Mouse (Mus musculus) ES-Bruce4 (cell line): Measurements from ENCODE around the gene Zkscan3. TPM values are rescaled to one million over a fixed set of nuclear protein-coding genes. Genes with fewer than 3 reads are reported as not detected.

ENCODE experiments used
- H3K27ac ChIP-seq: 2 replicates; pipeline ENCODE4 v1.5.1; 2012; ENCODE audit warnings: low read length, inconsistent platforms; ENCODE audit not compliant: insufficient read depth
- H3K27me3 ChIP-seq: 2 replicates; pipeline ENCODE4 v1.6.1; 2012; ENCODE audit warnings: mild to moderate bottlenecking, low read length, inconsistent platforms; ENCODE audit not compliant: control insufficient read depth, poor library complexity, insufficient read depth, severe bottlenecking
- H3K36me3 ChIP-seq: 2 replicates; pipeline ENCODE4 v1.6.1; 2012; ENCODE audit warnings: inconsistent platforms, mild to moderate bottlenecking, low read length, moderate library complexity; ENCODE audit not compliant: control insufficient read depth, poor library complexity, insufficient read depth, severe bottlenecking
- H3K4me1 ChIP-seq: one replicate; pipeline ENCODE4 v1.8.1; 2011; ENCODE audit warnings: low read length; ENCODE audit not compliant: control insufficient read depth, insufficient read depth
- H3K4me3 ChIP-seq: 2 replicates; pipeline ENCODE4 v1.5.1; 2011; ENCODE audit warnings: low read depth, mild to moderate bottlenecking, low read length
- H3K9ac ChIP-seq: 2 replicates; pipeline ENCODE4 v1.6.1; 2012; ENCODE audit warnings: low read depth, mild to moderate bottlenecking, inconsistent platforms; ENCODE audit not compliant: poor library complexity, severe bottlenecking
- H3K9me3 ChIP-seq: replicated peaks from 2 replicates; pipeline ENCODE4 v1.6.1; 2012; ENCODE audit warnings: mild to moderate bottlenecking, low read length, inconsistent platforms; ENCODE audit not compliant: control insufficient read depth, poor library complexity, insufficient read depth, severe bottlenecking
- CTCF ChIP-seq: IDR thresholded peaks from one replicate; pipeline ENCODE4 v1.8.1; 2011; ENCODE audit warnings: low read depth, low read length
- EP300 ChIP-seq: IDR thresholded peaks from 2 replicates; pipeline ENCODE4 v1.6.1; 2011; ENCODE audit warnings: low read depth, low read length; ENCODE audit not compliant: insufficient read depth
- POLR2A ChIP-seq: IDR thresholded peaks from one replicate; pipeline ENCODE4 v1.8.1; 2011; ENCODE audit warnings: low read length; ENCODE audit not compliant: insufficient read depth
- polyA plus RNA-seq: library from polyadenylated mRNA; stranded (reverse); fragments of >200 nt; gene quantifications from 2 replicates; pipeline ENCODE4 v1.2.4, GENCODE M21; 2011; ENCODE audit warnings: low read depth; ENCODE audit not compliant: missing spikeins, insufficient read depth, insufficient read length

The Zkscan3 gene
- polyA plus RNA-seq, 1 experiment = 38.5 TPM

GRCm38 (mm10) chr13:21415266-21415665 lies 12.7 kb upstream of the Zkscan3 start:
- Histone ChIP-seq H3K4me1 (no peaks in the 10 kb centered on the region), H3K27ac (no peak overlapping the region), H3K9me3 (no peaks in the 10 kb centered on the region), H3K27me3 (no peaks in the 10 kb centered on the region), H3K4me3 (no peak overlapping the region), H3K9ac (no peak overlapping the region), H3K36me3 (no peaks in the 10 kb centered on the region)
- no peak for TF ChIP-seq POLR2A
- no peak for TF ChIP-seq EP300
- TF ChIP-seq CTCF = no peak

- no peaks in the 10 kb centered on the region for H3K27me3 ChIP-seq
- no peaks in the 10 kb centered on the region for H3K36me3 ChIP-seq
- H3K27ac ChIP-seq = no peak overlapping the region
- H3K4me1 ChIP-seq = no peaks in the 10 kb centered on the region
- TF ChIP-seq CTCF (no peak), POLR2A (no peak), EP300 (no peak)
- H3K9ac ChIP-seq = no peak overlapping the region
- no peaks in the 10 kb centered on the region for H3K9me3 ChIP-seq
- no peak overlapping the region for H3K4me3 ChIP-seq
Observed at GRCm38 (mm10) chr13:21414231-21415212, 12.0 kb upstream of the Zkscan3 start.

- Histone ChIP-seq H3K9me3 (no peaks in the 10 kb centered on the region), H3K4me3 (peak overlapping the region; percentile 93), H3K4me1 (no peaks in the 10 kb centered on the region), H3K36me3 (no peaks in the 10 kb centered on the region), H3K27ac (no peak overlapping the region), H3K27me3 (no peaks in the 10 kb centered on the region), H3K9ac (peak overlapping the region; percentile 41)
- TF ChIP-seq CTCF (no peak), POLR2A (no peak)
Observed at GRCm38 (mm10) chr13:21408805-21409459, 6.4 kb upstream of the Zkscan3 start.

- H3K27ac ChIP-seq = no peak overlapping the region
Observed at GRCm38 (mm10) chr13:21407969-21408804, 5.6 kb upstream of the Zkscan3 start.

GRCm38 (mm10) chr13:21407341-21407740 lies 4.8 kb upstream of the Zkscan3 start:
- TF ChIP-seq POLR2A = no peak
- TF ChIP-seq CTCF = no peak
- no peak for TF ChIP-seq EP300
- H3K9me3 ChIP-seq = no peaks in the 10 kb centered on the region
- no peak overlapping the region for H3K27ac ChIP-seq
- 0 out of 2 replicates have a peak overlapping the region, but pooled peaks have one; percentile 23 for H3K4me3 ChIP-seq
- no peaks in the 10 kb centered on the region for H3K4me1 ChIP-seq
- H3K9ac ChIP-seq = peak overlapping the region; percentile 41
- H3K27me3 ChIP-seq = no peaks in the 10 kb centered on the region
- H3K36me3 ChIP-seq = no peaks in the 10 kb centered on the region

More at GRCm38 (mm10) chr13:21407969-21408804, 5.6 kb upstream of the Zkscan3 start:
- Histone ChIP-seq H3K9ac (peak overlapping the region; percentile 41), H3K36me3 (no peaks in the 10 kb centered on the region), H3K4me3 (peak overlapping the region; percentile 93), H3K4me1 (no peaks in the 10 kb centered on the region), H3K9me3 (no peaks in the 10 kb centered on the region), H3K27me3 (no peaks in the 10 kb centered on the region)
- no peak for TF ChIP-seq POLR2A
- no peak for TF ChIP-seq EP300
